Mouse (Mus musculus): ENCODE measurements around the gene Ung. TPM values are rescaled to one million over a fixed set of nuclear protein-coding genes. Genes with fewer than 3 reads are reported as not detected.
A peak's percentile ranks its signal among the peaks of the same experiment; 100 is the strongest.

Gene Ung
- polyA plus RNA-seq, 1 experiment from 2014 or later: 37.9 TPM

GRCm38 (mm10) chr5:114163117-114163696 is 33.0 kb downstream of the Ung start:
- Histone ChIP-seq H3K27ac (replicated peaks; ENCODE audit: low read depth, low read length) (no peak overlapping the region), H3K4me1 (ENCODE audit: control insufficient read depth, insufficient read depth, low read length) (no peaks in the 10 kb centered on the region), H3K36me3 (replicated peaks; ENCODE audit: control insufficient read depth, insufficient read depth, low read depth, low read length) (no peaks in the 10 kb centered on the region), H3K9ac (replicated peaks; ENCODE audit: low read length) (no peak overlapping the region), H3K4me3 (ENCODE audit: low read depth, low read length) (no peak overlapping the region), H3K9me3 (replicated peaks; ENCODE audit: control insufficient read depth, low read length) (no peaks in the 10 kb centered on the region), H3K27me3 (ENCODE audit: control insufficient read depth, insufficient read depth, low read length) (no peaks in the 10 kb centered on the region), H3K4me2 (ENCODE audit: low read depth, low read length) (no peak overlapping the region)
- no peak for ATAC-seq (replicated peaks; ENCODE audit: insufficient number of reproducible peaks, low FRiP score, low TSS enrichment, low read depth)
- no peak for DNase-seq (ENCODE audit: low spot score)
- 78% methylated on average over 6 of the region's 6 CpGs for WGBS

GRCm38 (mm10) chr5:114170345-114170744 is 40.2 kb downstream of the Ung start:
- H3K4me3 ChIP-seq (ENCODE audit: low read depth, low read length): no peak overlapping the region
- DNase-seq (ENCODE audit: low spot score): no peak
- WGBS: 83% methylated on average over 6 of the region's 7 CpGs

DNA sequence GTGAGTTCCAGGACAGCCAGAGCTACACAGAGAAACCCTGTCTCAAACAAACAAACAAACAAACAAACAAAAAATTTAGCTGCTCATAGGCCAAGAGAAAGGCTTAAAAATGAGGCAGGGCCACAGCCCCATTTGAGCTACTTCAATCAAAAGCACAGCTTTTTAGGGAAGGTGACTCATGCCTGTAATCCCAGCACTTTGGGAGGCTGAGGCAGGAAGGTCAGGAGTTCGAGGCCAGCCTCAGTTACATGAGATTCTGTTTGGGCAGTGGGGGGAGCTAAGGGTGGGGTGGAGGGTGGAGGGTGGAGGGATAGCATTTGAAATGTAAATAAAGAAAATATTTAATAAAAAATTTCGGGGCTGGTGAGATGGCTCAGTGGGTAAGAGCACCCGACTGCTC is 42.8 kb downstream of the Ung start:
- DNase-seq (ENCODE audit: low spot score) (no peak), ATAC-seq (replicated peaks; ENCODE audit: insufficient number of reproducible peaks, low FRiP score, low TSS enrichment, low read depth) (no peak)
- Histone ChIP-seq H3K9me3 (replicated peaks; ENCODE audit: control insufficient read depth, low read length) (no peaks in the 10 kb centered on the region), H3K27me3 (ENCODE audit: control insufficient read depth, insufficient read depth, low read length) (no peaks in the 10 kb centered on the region), H3K9ac (replicated peaks; ENCODE audit: low read length) (no peak overlapping the region), H3K27ac (replicated peaks; ENCODE audit: low read depth, low read length) (no peak overlapping the region), H3K4me1 (ENCODE audit: control insufficient read depth, insufficient read depth, low read length) (no peaks in the 10 kb centered on the region), H3K4me3 (ENCODE audit: low read depth, low read length) (no peak overlapping the region), H3K36me3 (replicated peaks; ENCODE audit: control insufficient read depth, insufficient read depth, low read depth, low read length) (no peaks in the 10 kb centered on the region), H3K4me2 (ENCODE audit: low read depth, low read length) (no peak overlapping the region)
- WGBS: 94% methylated on average over 3 of the region's 3 CpGs

More at GRCm38 (mm10) chr5:114170345-114170744, 40.2 kb downstream of the Ung start:
- no peak overlapping the region for H3K9ac ChIP-seq (replicated peaks; ENCODE audit: low read length)
- no peaks in the 10 kb centered on the region for H3K27me3 ChIP-seq (ENCODE audit: control insufficient read depth, insufficient read depth, low read length)
- H3K4me2 ChIP-seq (ENCODE audit: low read depth, low read length): no peak overlapping the region
- no peak overlapping the region for H3K27ac ChIP-seq (replicated peaks; ENCODE audit: low read depth, low read length)
- H3K4me1 ChIP-seq (ENCODE audit: control insufficient read depth, insufficient read depth, low read length): no peaks in the 10 kb centered on the region
- H3K9me3 ChIP-seq (replicated peaks; ENCODE audit: control insufficient read depth, low read length): no peaks in the 10 kb centered on the region
- ATAC-seq (replicated peaks; ENCODE audit: insufficient number of reproducible peaks, low FRiP score, low TSS enrichment, low read depth): no peak
- H3K36me3 ChIP-seq (replicated peaks; ENCODE audit: control insufficient read depth, insufficient read depth, low read depth, low read length): no peaks in the 10 kb centered on the region

DNA sequence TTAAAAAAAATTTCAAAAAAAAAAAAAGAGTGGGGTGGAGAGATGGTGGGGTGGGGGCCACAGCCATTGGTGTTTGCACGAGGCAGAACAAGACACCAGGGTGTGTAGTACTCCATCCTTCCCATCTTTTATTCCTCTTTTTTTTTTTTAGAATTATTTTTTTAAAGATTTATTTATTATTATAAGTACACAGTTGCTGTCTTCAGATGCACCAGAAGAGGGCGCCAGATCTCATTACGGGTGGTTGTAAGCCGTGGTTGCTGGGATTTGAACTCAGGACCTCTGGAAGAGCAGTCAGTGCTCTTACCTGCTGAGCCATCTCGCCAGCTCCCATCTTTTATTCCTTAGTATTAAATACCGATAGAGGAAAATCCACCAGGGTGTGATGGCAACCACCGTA is 43.3 kb downstream of the Ung start:
- Histone ChIP-seq H3K36me3 (replicated peaks; ENCODE audit: control insufficient read depth, insufficient read depth, low read depth, low read length) (no peaks in the 10 kb centered on the region), H3K4me2 (ENCODE audit: low read depth, low read length) (no peak overlapping the region), H3K9ac (replicated peaks; ENCODE audit: low read length) (no peak overlapping the region), H3K4me3 (ENCODE audit: low read depth, low read length) (no peak overlapping the region), H3K4me1 (ENCODE audit: control insufficient read depth, insufficient read depth, low read length) (no peaks in the 10 kb centered on the region), H3K27me3 (ENCODE audit: control insufficient read depth, insufficient read depth, low read length) (no peaks in the 10 kb centered on the region), H3K9me3 (replicated peaks; ENCODE audit: control insufficient read depth, low read length) (no peaks in the 10 kb centered on the region), H3K27ac (replicated peaks; ENCODE audit: low read depth, low read length) (no peak overlapping the region)
- DNase-seq (ENCODE audit: low spot score) (no peak), ATAC-seq (replicated peaks; ENCODE audit: insufficient number of reproducible peaks, low FRiP score, low TSS enrichment, low read depth) (no peak)
- WGBS: 68% methylated on average over 7 of the region's 7 CpGs

GRCm38 (mm10) chr5:114173877-114174581 is 43.8 kb downstream of the Ung start:
- no peak overlapping the region for H3K9ac ChIP-seq (replicated peaks; ENCODE audit: low read length)
- H3K27me3 ChIP-seq (ENCODE audit: control insufficient read depth, insufficient read depth, low read length): no peaks in the 10 kb centered on the region
- 33% methylated on average over 16 of the region's 16 CpGs for WGBS
- no peaks in the 10 kb centered on the region for H3K36me3 ChIP-seq (replicated peaks; ENCODE audit: control insufficient read depth, insufficient read depth, low read depth, low read length)
- no peak for ATAC-seq (replicated peaks; ENCODE audit: insufficient number of reproducible peaks, low FRiP score, low TSS enrichment, low read depth)
- DNase-seq (ENCODE audit: low spot score): no peak
- H3K4me2 ChIP-seq (ENCODE audit: low read depth, low read length): no peak overlapping the region
- no peaks in the 10 kb centered on the region for H3K4me1 ChIP-seq (ENCODE audit: control insufficient read depth, insufficient read depth, low read length)
- no peak overlapping the region for H3K4me3 ChIP-seq (ENCODE audit: low read depth, low read length)
- H3K9me3 ChIP-seq (replicated peaks; ENCODE audit: control insufficient read depth, low read length): no peaks in the 10 kb centered on the region
- no peak overlapping the region for H3K27ac ChIP-seq (replicated peaks; ENCODE audit: low read depth, low read length)

DNA sequence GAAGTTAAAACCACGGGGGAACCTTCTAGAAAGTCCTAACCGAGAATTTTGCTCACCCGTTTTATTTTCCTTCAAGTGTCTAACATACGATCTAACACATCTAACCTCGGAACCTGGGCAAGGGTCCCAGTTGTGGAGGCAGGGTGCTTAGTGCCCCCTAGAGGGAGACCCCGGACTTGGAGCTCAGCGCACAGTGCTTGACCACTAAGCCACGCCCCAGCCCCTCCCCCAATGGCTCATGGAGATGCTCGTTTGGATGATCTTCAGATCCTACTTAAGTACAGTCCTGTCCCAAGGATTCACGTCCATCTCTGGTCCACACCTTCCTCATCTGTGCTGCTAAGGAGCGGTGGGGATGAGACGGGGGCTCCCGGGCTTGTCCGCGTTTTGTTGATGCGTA is 44.5 kb downstream of the Ung start:
- H3K9ac ChIP-seq (replicated peaks; ENCODE audit: low read length): no peak overlapping the region
- WGBS: 14% methylated on average over 16 of the region's 16 CpGs
- ATAC-seq (replicated peaks; ENCODE audit: insufficient number of reproducible peaks, low FRiP score, low TSS enrichment, low read depth) (no peak), DNase-seq (ENCODE audit: low spot score) (peak; percentile 81)
- H3K4me1 ChIP-seq (ENCODE audit: control insufficient read depth, insufficient read depth, low read length): no peaks in the 10 kb centered on the region
- H3K4me2 ChIP-seq (ENCODE audit: low read depth, low read length): 0 out of 2 replicates have a peak overlapping the region, but pooled peaks have one; percentile 11
- H3K27me3 ChIP-seq (ENCODE audit: control insufficient read depth, insufficient read depth, low read length): no peaks in the 10 kb centered on the region
- no peak overlapping the region for H3K27ac ChIP-seq (replicated peaks; ENCODE audit: low read depth, low read length)
- no peaks in the 10 kb centered on the region for H3K9me3 ChIP-seq (replicated peaks; ENCODE audit: control insufficient read depth, low read length)
- H3K36me3 ChIP-seq (replicated peaks; ENCODE audit: control insufficient read depth, insufficient read depth, low read depth, low read length): no peaks in the 10 kb centered on the region
- no peak overlapping the region for H3K4me3 ChIP-seq (ENCODE audit: low read depth, low read length)

- under 1% methylated on average over 26 of the region's 26 CpGs for WGBS
- Histone ChIP-seq H3K4me3 (ENCODE audit: low read depth, low read length) (peak overlapping the region; percentile 30), H3K4me1 (ENCODE audit: control insufficient read depth, insufficient read depth, low read length) (no peaks in the 10 kb centered on the region), H3K27me3 (ENCODE audit: control insufficient read depth, insufficient read depth, low read length) (no peaks in the 10 kb centered on the region), H3K9me3 (replicated peaks; ENCODE audit: control insufficient read depth, low read length) (no peaks in the 10 kb centered on the region), H3K36me3 (replicated peaks; ENCODE audit: control insufficient read depth, insufficient read depth, low read depth, low read length) (no peaks in the 10 kb centered on the region), H3K27ac (replicated peaks; ENCODE audit: low read depth, low read length) (no peak overlapping the region), H3K4me2 (ENCODE audit: low read depth, low read length) (peak overlapping the region; percentile 64), H3K9ac (replicated peaks; ENCODE audit: low read length) (peak overlapping the region; percentile 29; the same call in 1 of the 2 replicates)
- peak; percentile 92 for DNase-seq (ENCODE audit: low spot score)
- peak; percentile 84 for ATAC-seq (replicated peaks; ENCODE audit: insufficient number of reproducible peaks, low FRiP score, low TSS enrichment, low read depth)
Measured at GRCm38 (mm10) chr5:114175596-114176171, 45.5 kb downstream of the Ung start.
